Mouse (Mus musculus): ENCODE results near the gene Macf1.

Macf1 gene

GRCm38 (mm10) chr4:123397643-123398434 is 286.3 kb downstream of the Macf1 start:
- DNase-seq = no peak

DNA sequence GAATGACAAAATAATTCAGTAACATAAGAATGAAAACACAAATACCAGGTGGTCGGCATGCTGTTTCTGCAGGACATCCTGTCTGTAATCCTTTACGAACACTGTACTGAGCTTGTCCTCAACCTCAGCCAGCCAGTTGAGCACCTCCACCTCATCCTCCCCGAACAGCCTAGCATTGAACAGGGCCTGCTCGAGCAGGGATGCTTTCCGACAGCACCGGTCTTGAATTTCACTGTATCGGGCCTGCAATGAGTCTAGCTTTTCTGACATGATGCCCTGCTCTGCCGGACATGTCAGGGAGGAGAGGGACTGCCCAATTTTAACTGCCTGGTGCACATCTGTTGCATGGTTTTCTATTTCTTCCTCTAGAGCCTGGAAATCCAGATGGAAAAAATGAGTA is 287.1 kb downstream of the Macf1 start:
- no peak for DNase-seq

- DNase-seq = no peak
These were observed 288.6 kb downstream of the Macf1 start for GRCm38 (mm10) chr4:123395435-123396000.

GRCm38 (mm10) chr4:123394878-123395277 is 289.3 kb downstream of the Macf1 start:
- DNase-seq = no peak

DNA sequence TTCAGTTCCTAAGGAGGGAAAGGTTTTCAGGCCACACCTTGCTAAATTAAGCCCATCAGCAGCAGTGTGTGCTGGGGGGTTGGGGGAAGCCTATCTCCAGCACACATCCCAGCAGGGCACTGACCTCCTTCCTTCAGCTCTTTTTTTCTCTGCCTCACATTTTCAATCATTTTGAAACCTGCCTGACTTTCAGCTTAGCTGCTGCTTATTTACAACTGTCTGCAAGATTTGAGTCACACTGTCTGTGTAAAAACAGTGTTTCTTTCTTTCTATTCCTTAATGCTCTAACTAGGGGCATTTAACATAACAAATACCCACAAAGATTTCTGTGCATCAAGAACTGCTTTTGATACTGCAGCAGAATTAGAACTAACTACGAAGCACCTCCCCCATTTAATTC is 289.9 kb downstream of the Macf1 start:
- DNase-seq = no peak

DNA sequence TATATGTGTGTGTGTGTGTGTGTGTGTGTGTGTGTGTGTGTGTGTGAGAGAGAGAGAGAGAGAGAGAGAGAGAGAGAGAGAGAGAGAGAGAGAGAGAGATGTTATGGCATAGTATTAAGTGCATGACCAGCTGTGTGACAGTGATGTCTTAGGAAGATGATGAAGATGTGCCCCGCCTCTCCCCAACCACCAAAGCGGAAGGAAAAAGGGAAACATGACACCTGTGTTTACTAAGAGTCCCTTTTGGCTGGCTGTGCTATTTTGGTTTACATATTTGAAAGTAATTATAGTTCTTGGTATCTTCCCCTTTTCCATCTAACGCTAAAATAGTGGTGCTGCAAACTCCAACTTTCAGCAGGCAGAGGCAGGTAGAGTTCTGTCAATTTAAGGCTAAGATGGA is 291.2 kb downstream of the Macf1 start:
- DNase-seq = no peak

DNA sequence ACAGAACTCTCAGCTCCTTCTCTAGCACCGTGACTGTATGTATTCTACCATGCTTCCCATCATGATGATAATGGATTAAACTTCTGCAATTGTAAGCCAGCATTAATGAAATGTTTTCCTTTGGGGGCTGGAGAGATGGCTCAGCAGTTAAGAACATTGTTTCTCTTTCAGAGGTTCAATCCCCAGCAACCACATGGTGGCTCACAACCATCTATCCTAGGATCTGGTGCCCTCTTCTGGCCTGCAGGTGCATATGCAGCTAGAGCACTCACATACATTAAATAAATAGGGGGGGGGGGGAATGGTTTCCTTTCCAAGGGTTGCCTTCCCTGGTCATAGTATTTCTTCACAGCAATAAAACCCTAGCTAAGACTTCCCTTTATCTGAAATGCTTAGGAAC is 292.0 kb downstream of the Macf1 start:
- DNase-seq = no peak

- DNase-seq = no peak
These were observed 299.1 kb downstream of the Macf1 start for GRCm38 (mm10) chr4:123385028-123385427.

GRCm38 (mm10) chr4:123383173-123383572 is 301.0 kb downstream of the Macf1 start:
- no peak for DNase-seq

GRCm38 (mm10) chr4:123382051-123382450 is 302.1 kb downstream of the Macf1 start:
- DNase-seq = no peak

DNA sequence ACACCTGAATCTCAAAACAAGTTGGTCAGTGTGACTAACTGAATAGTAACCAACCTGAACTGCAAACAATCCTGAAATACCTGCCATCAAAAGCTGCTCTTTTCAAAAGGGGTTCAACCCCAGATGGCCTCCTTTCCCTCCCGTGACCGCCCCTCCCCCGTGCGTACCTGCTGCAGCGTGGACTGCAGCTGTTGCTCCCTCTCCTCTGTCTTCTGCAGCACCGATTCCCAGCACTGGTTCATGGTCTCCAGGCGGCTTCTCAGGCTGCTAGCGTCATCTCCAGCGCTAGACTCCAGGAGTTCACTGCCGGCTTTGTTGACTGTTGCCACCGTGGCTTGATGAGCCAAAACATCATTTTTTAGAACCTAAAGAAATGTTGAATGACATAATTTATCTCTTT is 302.6 kb downstream of the Macf1 start:
- DNase-seq = no peak

DNA sequence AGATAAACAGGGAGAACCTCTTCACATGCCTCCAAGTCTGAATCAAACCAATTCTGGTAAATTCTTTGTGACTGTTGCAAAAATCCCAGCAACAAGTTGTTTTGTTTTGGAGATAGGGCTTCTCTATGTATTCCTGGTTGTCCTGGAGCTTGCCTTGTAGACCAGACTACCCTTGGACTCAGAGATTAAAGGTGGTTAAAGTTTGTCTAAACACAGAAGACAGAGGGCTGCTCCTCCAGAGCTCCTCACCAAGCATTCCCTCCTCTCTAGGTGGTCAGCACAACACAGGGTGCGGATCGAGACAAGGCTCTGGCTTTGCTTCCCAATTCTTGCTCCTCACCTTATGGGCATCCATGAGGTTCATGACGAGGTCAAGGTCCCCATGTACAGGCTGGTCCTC is 308.1 kb downstream of the Macf1 start:
- no peak for DNase-seq

GRCm38 (mm10) chr4:123374316-123375008 is 309.7 kb downstream of the Macf1 start:
- DNase-seq = no peak

DNA sequence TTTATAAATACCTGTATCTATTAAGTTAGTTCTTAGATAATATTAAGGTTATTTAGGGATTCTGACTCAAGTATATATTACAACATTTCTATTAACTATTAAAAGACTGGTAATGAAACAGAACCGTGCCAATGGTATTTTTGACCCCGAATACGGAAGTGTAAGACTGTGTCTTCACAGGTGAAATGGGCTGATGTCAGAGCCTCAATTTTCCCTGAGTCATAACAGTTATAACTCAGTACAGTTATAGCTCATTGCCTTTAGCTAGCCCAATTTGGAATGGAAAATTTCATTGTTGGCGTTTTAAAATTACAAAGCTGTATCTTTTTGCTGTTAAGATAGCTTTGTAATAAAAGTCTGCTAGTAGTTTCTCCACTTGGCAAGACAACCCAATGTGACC is 320.6 kb downstream of the Macf1 start:
- no peak for DNase-seq

DNA sequence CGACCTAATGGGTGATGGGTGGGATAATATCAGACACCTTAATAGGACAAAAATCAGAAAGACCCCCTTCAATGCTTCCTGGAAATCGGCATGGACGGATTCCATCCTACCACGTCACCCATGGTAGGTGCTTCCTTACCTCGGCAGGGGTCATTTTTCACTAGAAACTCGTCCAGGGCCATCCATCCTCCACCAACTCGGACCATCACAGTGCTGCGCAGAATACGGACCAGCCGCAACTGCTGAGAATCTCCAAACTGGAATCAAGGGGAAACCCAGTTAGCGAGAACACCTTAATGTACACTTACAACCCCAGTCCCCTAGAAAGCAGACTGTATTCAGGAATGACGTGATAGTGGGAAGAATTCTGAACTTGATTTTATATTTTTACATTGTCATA is 323.4 kb downstream of the Macf1 start:
- no peak for DNase-seq

DNA sequence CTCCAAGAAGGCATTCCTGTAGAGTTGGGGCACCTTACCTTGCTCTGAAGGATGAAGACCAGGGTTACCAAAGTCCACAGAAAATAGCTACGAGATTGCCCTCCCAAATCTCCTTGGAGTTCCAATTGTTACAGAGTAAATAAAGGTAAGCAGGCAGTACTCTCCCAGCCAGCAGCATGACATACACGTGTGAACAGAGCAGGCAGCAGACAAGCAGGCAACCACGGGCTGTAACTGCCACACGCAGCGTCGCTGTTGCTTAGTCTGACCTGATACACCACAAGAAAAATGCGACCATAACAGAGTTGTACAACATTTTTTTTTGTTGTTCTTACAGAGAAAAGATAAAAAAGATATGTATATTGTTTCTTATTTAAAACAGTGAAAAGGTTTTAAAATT is 325.5 kb downstream of the Macf1 start:
- no peak for DNase-seq

GRCm38 (mm10) chr4:123355941-123356340 is 328.2 kb downstream of the Macf1 start:
- no peak for DNase-seq

DNA sequence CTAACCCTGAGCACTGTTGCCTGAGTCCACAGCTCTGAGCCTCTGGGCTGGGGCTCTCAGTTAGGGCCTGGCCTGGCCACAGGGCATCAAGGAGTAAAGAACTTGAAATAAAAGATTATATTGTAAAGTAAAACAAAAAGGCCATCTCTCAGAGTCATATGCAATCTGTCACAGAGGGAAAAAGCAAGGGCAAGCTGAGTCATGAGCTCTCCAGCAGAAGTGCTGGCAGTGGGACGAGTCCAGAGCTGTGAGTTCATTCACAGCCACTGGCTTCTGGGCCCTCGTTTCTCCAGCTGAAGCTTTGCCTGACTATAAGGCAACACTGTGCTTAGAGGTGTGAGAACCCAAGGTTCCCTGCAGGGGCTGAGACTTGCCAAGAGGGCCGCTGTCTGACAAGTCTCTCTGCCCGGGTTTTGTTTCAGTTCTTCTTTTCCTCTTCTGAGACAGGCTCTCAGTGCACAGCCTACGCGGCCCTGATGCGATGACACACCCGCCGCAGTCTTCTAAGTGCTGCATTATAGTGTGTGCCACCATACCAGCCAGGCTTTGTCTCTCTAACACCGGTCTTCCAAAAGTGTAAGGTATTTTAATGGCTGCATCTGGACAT is 330.8 kb downstream of the Macf1 start:
- DNase-seq = no peak

GRCm38 (mm10) chr4:123343471-123343789 is 340.7 kb downstream of the Macf1 start:
- DNase-seq = no peak

- no peak for DNase-seq
These were observed 341.3 kb downstream of the Macf1 start, which contains the start of gene Bmp8a for GRCm38 (mm10) chr4:123342642-123343470. Gene Bmp8a (minus strand): TSS chr4:123343252.

- no peak for DNase-seq
These were observed 342.0 kb downstream of the Macf1 start for GRCm38 (mm10) chr4:123342091-123342641.

GRCm38 (mm10) chr4:123340232-123340631 is 343.9 kb downstream of the Macf1 start:
- no peak for DNase-seq

DNA sequence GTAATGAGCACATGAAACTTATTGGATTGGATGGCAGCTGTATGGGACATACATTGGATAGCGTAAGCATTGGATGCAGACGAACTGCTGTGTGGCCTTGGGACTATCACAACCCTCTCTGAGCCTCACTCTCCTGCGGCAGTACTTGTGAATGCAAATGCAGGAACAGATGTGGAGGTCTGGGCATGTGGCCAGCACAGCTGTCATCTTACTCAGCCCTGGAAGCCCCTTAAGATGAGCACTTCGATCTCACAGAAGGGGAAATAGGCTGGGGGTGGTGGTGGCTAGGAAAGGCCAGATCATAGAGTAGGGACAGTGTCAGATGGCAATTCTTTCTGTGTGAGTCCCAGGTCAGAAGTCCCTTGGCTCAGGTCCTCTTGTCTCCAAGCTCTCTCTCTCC is 346.5 kb downstream of the Macf1 start:
- DNase-seq = no peak

Data from cerebellum, adult 11 months (tissue).